Mouse (Mus musculus): ENCODE data around the gene Ttc41. TPM values are rescaled to one million over a fixed set of nuclear protein-coding genes. Genes with fewer than 3 reads are reported as not detected.

The Ttc41 gene
- total and polyA plus RNA-seq, 2 experiments = 1.0 to 1.1 TPM

GRCm38 (mm10) chr10:86776281-86776680, 70.7 kb downstream of the Ttc41 start:
- TF ChIP-seq CTCF (IDR thresholded peaks at IDR 0.05; ENCODE audit: low read depth, low read length) (no peak), POLR2A (IDR thresholded peaks at IDR 0.05; ENCODE audit: extremely low read depth, insufficient read depth, low read length) (no peak)
- 84% methylated on average over 9 of the region's 9 CpGs for WGBS

GRCm38 (mm10) chr10:86777614-86778319, 72.2 kb downstream of the Ttc41 start:
- no peak for TF ChIP-seq POLR2A (IDR thresholded peaks at IDR 0.05; ENCODE audit: extremely low read depth, insufficient read depth, low read length)
- no peak for TF ChIP-seq CTCF (IDR thresholded peaks at IDR 0.05; ENCODE audit: low read depth, low read length)
- Histone ChIP-seq H3K4me1 (ENCODE audit: control insufficient read depth, insufficient read depth, low read length) (peaks cover 16% of the 10 kb centered on the region), H3K9ac (ENCODE audit: low read depth, low read length) (peak overlapping the region; percentile 82), H3K79me2 (ENCODE audit: control insufficient read depth, insufficient read depth, low read length) (peaks cover 8% of the 10 kb centered on the region; the same call in 1 of the 2 replicates), H3K36me3 (ENCODE audit: control insufficient read depth, insufficient read depth, low read length) (no peaks in the 10 kb centered on the region), H3K27ac (replicated peaks; ENCODE audit: insufficient read depth, low read depth, low read length) (peak overlapping the region; percentile 94), H3K4me3 (ENCODE audit: insufficient read depth, low read depth, low read length) (peak overlapping the region; percentile 61), H3K27me3 (ENCODE audit: control insufficient read depth, insufficient read depth, low read length) (no peaks in the 10 kb centered on the region)
- peak; percentile 67 for DNase-seq (ENCODE audit: extremely low read depth, low read depth, low spot score)
- WGBS = 28% methylated on average over 19 of the region's 19 CpGs

More at GRCm38 (mm10) chr10:86776281-86776680, 70.7 kb downstream of the Ttc41 start:
- no peak for DNase-seq (ENCODE audit: extremely low read depth, low read depth, low spot score)
- Histone ChIP-seq H3K27ac (replicated peaks; ENCODE audit: insufficient read depth, low read depth, low read length) (no peak overlapping the region), H3K79me2 (ENCODE audit: control insufficient read depth, insufficient read depth, low read length) (peaks cover 3% of the 10 kb centered on the region; the same call in 1 of the 2 replicates), H3K36me3 (ENCODE audit: control insufficient read depth, insufficient read depth, low read length) (no peaks in the 10 kb centered on the region), H3K4me1 (ENCODE audit: control insufficient read depth, insufficient read depth, low read length) (peaks cover 8% of the 10 kb centered on the region), H3K4me3 (ENCODE audit: insufficient read depth, low read depth, low read length) (no peak overlapping the region), H3K9ac (ENCODE audit: low read depth, low read length) (no peak overlapping the region), H3K27me3 (ENCODE audit: control insufficient read depth, insufficient read depth, low read length) (no peaks in the 10 kb centered on the region)

GRCm38 (mm10) chr10:86778398-86779116, 72.9 kb downstream of the Ttc41 start, which contains the start of gene Nt5dc3:
Nt5dc3 (plus strand) TSS chr10:86779005.
- H3K4me1 ChIP-seq (ENCODE audit: control insufficient read depth, insufficient read depth, low read length) = peaks cover 19% of the 10 kb centered on the region
- H3K4me3 ChIP-seq (ENCODE audit: insufficient read depth, low read depth, low read length) = peak within 1 kb of the TSS; percentile 61
- peaks cover 8% of the 10 kb centered on the region; the same call in 1 of the 2 replicates for H3K79me2 ChIP-seq (ENCODE audit: control insufficient read depth, insufficient read depth, low read length)
- peak within 1 kb of the TSS; percentile 88 for H3K9ac ChIP-seq (ENCODE audit: low read depth, low read length)
- H3K27ac ChIP-seq (replicated peaks; ENCODE audit: insufficient read depth, low read depth, low read length) = peak within 1 kb of the TSS; percentile 94
- peak; percentile 95 for DNase-seq (ENCODE audit: extremely low read depth, low read depth, low spot score)
- no peaks in the 10 kb centered on the region for H3K27me3 ChIP-seq (ENCODE audit: control insufficient read depth, insufficient read depth, low read length)
- TF ChIP-seq CTCF (IDR thresholded peaks at IDR 0.05; ENCODE audit: low read depth, low read length) (no peak), POLR2A (IDR thresholded peaks at IDR 0.05; ENCODE audit: extremely low read depth, insufficient read depth, low read length) (peak; percentile 98)
- WGBS = under 1% methylated on average over 44 of the region's 44 CpGs
- H3K36me3 ChIP-seq (ENCODE audit: control insufficient read depth, insufficient read depth, low read length) = no peaks in the 10 kb centered on the region

GRCm38 (mm10) chr10:86779117-86779755, 73.6 kb downstream of the Ttc41 start:
- no peaks in the 10 kb centered on the region for H3K27me3 ChIP-seq (ENCODE audit: control insufficient read depth, insufficient read depth, low read length)
- peak overlapping the region; percentile 61 for H3K4me3 ChIP-seq (ENCODE audit: insufficient read depth, low read depth, low read length)
- H3K79me2 ChIP-seq (ENCODE audit: control insufficient read depth, insufficient read depth, low read length) = peaks cover 11% of the 10 kb centered on the region; the same call in 1 of the 2 replicates
- no peaks in the 10 kb centered on the region for H3K36me3 ChIP-seq (ENCODE audit: control insufficient read depth, insufficient read depth, low read length)
- DNase-seq (ENCODE audit: extremely low read depth, low read depth, low spot score) = peak; percentile 64
- no peak for TF ChIP-seq CTCF (IDR thresholded peaks at IDR 0.05; ENCODE audit: low read depth, low read length)
- TF ChIP-seq POLR2A (IDR thresholded peaks at IDR 0.05; ENCODE audit: extremely low read depth, insufficient read depth, low read length) = no peak
- H3K27ac ChIP-seq (replicated peaks; ENCODE audit: insufficient read depth, low read depth, low read length) = peak overlapping the region; percentile 69
- H3K4me1 ChIP-seq (ENCODE audit: control insufficient read depth, insufficient read depth, low read length) = peaks cover 21% of the 10 kb centered on the region
- peak overlapping the region; percentile 88 for H3K9ac ChIP-seq (ENCODE audit: low read depth, low read length)
- WGBS = under 1% methylated on average over 58 of the region's 58 CpGs

GRCm38 (mm10) chr10:86779816-86780500, 74.3 kb downstream of the Ttc41 start:
- Histone ChIP-seq H3K36me3 (ENCODE audit: control insufficient read depth, insufficient read depth, low read length) (no peaks in the 10 kb centered on the region), H3K79me2 (ENCODE audit: control insufficient read depth, insufficient read depth, low read length) (peaks cover 18% of the 10 kb centered on the region; the same call in 1 of the 2 replicates), H3K9ac (ENCODE audit: low read depth, low read length) (peak overlapping the region; percentile 88), H3K4me1 (ENCODE audit: control insufficient read depth, insufficient read depth, low read length) (peaks cover 26% of the 10 kb centered on the region), H3K4me3 (ENCODE audit: insufficient read depth, low read depth, low read length) (peak overlapping the region; percentile 61), H3K27me3 (ENCODE audit: control insufficient read depth, insufficient read depth, low read length) (no peaks in the 10 kb centered on the region), H3K27ac (replicated peaks; ENCODE audit: insufficient read depth, low read depth, low read length) (peak overlapping the region; percentile 69)
- TF ChIP-seq POLR2A (IDR thresholded peaks at IDR 0.05; ENCODE audit: extremely low read depth, insufficient read depth, low read length) = no peak
- TF ChIP-seq CTCF (IDR thresholded peaks at IDR 0.05; ENCODE audit: low read depth, low read length) = no peak
- peak; percentile 56 for DNase-seq (ENCODE audit: extremely low read depth, low read depth, low spot score)
- 12% methylated on average over 12 of the region's 12 CpGs for WGBS
